Mouse (Mus musculus): ENCODE data around the gene Hgd. TPM values are rescaled to one million over a fixed set of nuclear protein-coding genes. Genes with fewer than 3 reads are reported as not detected.
A peak's percentile ranks its signal among the peaks of the same experiment; 100 is the strongest.

The Hgd gene
- total and polyA plus RNA-seq, 2 experiments from 2014 or later: 0.18 TPM; not detected in 1

GRCm38 (mm10) chr16:37598463-37598862 is 18.5 kb downstream of the Hgd start:
- Histone ChIP-seq H3K4me1 (ENCODE audit: control insufficient read depth, insufficient read depth) (no peaks in the 10 kb centered on the region), H3K36me3 (replicated peaks; ENCODE audit: control insufficient read depth, insufficient read depth, low read length) (no peaks in the 10 kb centered on the region), H3K27ac (ENCODE audit: low read depth) (no peak overlapping the region), H3K9me3 (replicated peaks; ENCODE audit: control insufficient read depth, low read length) (no peaks in the 10 kb centered on the region), H3K9ac (replicated peaks; ENCODE audit: low read depth, low read length) (no peak overlapping the region), H3K4me2 (ENCODE audit: low read depth, low read length) (no peak overlapping the region), H3K27me3 (ENCODE audit: control insufficient read depth, insufficient read depth, low read length) (no peaks in the 10 kb centered on the region), H3K4me3 (ENCODE audit: low read depth, low read length) (no peak overlapping the region)
- ATAC-seq (ENCODE audit: insufficient read depth, low read depth): no peak
- no peak for DNase-seq (ENCODE audit: low spot score)
- TF ChIP-seq CTCF (IDR thresholded peaks at IDR 0.05; ENCODE audit: low read depth) (no peak), EP300 (IDR thresholded peaks at IDR 0.05; ENCODE audit: low read depth) (no peak)
- WGBS: 92% methylated on average over 7 of the region's 7 CpGs

GRCm38 (mm10) chr16:37599326-37599725 is 19.4 kb downstream of the Hgd start:
- H3K27ac ChIP-seq (ENCODE audit: low read depth): no peak overlapping the region
- no peak overlapping the region for H3K9ac ChIP-seq (replicated peaks; ENCODE audit: low read depth, low read length)
- ATAC-seq (ENCODE audit: insufficient read depth, low read depth): no peak
- H3K27me3 ChIP-seq (ENCODE audit: control insufficient read depth, insufficient read depth, low read length): no peaks in the 10 kb centered on the region
- TF ChIP-seq EP300 (IDR thresholded peaks at IDR 0.05; ENCODE audit: low read depth) (no peak), CTCF (IDR thresholded peaks at IDR 0.05; ENCODE audit: low read depth) (no peak)
- WGBS: 82% methylated on average over 3 of the region's 3 CpGs
- no peak overlapping the region for H3K4me3 ChIP-seq (ENCODE audit: low read depth, low read length)
- no peak for DNase-seq (ENCODE audit: low spot score)
- no peaks in the 10 kb centered on the region for H3K9me3 ChIP-seq (replicated peaks; ENCODE audit: control insufficient read depth, low read length)
- no peak overlapping the region for H3K4me2 ChIP-seq (ENCODE audit: low read depth, low read length)
- H3K4me1 ChIP-seq (ENCODE audit: control insufficient read depth, insufficient read depth): no peaks in the 10 kb centered on the region
- H3K36me3 ChIP-seq (replicated peaks; ENCODE audit: control insufficient read depth, insufficient read depth, low read length): no peaks in the 10 kb centered on the region

GRCm38 (mm10) chr16:37603431-37603830 is 23.5 kb downstream of the Hgd start:
- Histone ChIP-seq H3K4me2 (ENCODE audit: low read depth, low read length) (no peak overlapping the region), H3K9ac (replicated peaks; ENCODE audit: low read depth, low read length) (no peak overlapping the region), H3K36me3 (replicated peaks; ENCODE audit: control insufficient read depth, insufficient read depth, low read length) (no peaks in the 10 kb centered on the region), H3K27ac (ENCODE audit: low read depth) (no peak overlapping the region), H3K27me3 (ENCODE audit: control insufficient read depth, insufficient read depth, low read length) (no peaks in the 10 kb centered on the region), H3K4me3 (ENCODE audit: low read depth, low read length) (no peak overlapping the region), H3K9me3 (replicated peaks; ENCODE audit: control insufficient read depth, low read length) (no peaks in the 10 kb centered on the region), H3K4me1 (ENCODE audit: control insufficient read depth, insufficient read depth) (no peaks in the 10 kb centered on the region)
- 92% methylated on average over 1 of the region's 1 CpGs for WGBS
- TF ChIP-seq CTCF (IDR thresholded peaks at IDR 0.05; ENCODE audit: low read depth): no peak
- TF ChIP-seq EP300 (IDR thresholded peaks at IDR 0.05; ENCODE audit: low read depth): no peak
- ATAC-seq (ENCODE audit: insufficient read depth, low read depth) (no peak), DNase-seq (ENCODE audit: low spot score) (no peak)

DNA sequence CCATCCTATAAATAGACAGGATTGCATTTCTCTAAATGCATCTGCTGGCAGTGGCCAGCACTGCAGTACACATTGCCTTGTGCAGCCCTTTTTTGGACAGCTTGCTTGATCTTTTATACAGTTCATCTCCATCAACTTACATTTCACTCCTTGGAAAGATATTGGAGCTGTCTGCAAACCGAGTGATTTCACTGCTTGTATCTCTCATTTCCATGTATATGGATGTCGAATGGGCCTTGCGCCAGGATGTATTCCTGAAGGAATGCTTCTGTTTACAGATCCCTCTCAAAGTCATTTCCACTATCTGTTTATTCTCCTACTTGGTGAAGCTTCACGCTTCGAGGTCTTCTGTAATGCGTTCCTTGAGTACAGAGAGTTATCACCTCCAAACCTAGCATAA is 24.3 kb downstream of the Hgd start:
- WGBS: 60% methylated on average over 6 of the region's 6 CpGs
- Histone ChIP-seq H3K27ac (ENCODE audit: low read depth) (no peak overlapping the region), H3K9me3 (replicated peaks; ENCODE audit: control insufficient read depth, low read length) (no peaks in the 10 kb centered on the region), H3K4me2 (ENCODE audit: low read depth, low read length) (no peak overlapping the region), H3K27me3 (ENCODE audit: control insufficient read depth, insufficient read depth, low read length) (no peaks in the 10 kb centered on the region), H3K4me3 (ENCODE audit: low read depth, low read length) (no peak overlapping the region), H3K36me3 (replicated peaks; ENCODE audit: control insufficient read depth, insufficient read depth, low read length) (no peaks in the 10 kb centered on the region), H3K4me1 (ENCODE audit: control insufficient read depth, insufficient read depth) (no peaks in the 10 kb centered on the region), H3K9ac (replicated peaks; ENCODE audit: low read depth, low read length) (no peak overlapping the region)
- ATAC-seq (ENCODE audit: insufficient read depth, low read depth) (0 out of 2 replicates have a peak, but pooled peaks have one; percentile 20), DNase-seq (ENCODE audit: low spot score) (no peak)
- TF ChIP-seq EP300 (IDR thresholded peaks at IDR 0.05; ENCODE audit: low read depth) (no peak), CTCF (IDR thresholded peaks at IDR 0.05; ENCODE audit: low read depth) (no peak)

DNA sequence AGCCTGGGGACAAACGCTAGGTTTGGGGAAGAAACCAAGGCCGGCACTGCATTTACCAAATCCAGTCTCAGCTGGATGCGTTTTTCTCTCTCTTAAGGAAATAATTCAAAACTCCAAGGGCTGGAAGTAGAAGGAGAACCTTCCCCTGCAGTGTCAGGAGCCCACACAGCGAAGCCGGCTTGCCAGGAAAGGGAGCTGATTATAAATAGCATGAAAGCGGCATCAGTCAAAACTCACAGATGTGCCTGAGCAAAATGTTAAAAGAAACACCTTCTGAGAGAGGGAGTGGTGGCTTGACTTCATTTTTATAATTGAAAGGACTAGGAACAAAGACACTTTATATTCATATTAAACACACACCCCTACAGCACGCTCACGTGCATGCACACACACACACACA is 30.4 kb downstream of the Hgd start:
- no peaks in the 10 kb centered on the region for H3K4me1 ChIP-seq (ENCODE audit: control insufficient read depth, insufficient read depth)
- 63% methylated on average over 8 of the region's 8 CpGs for WGBS
- ATAC-seq (ENCODE audit: insufficient read depth, low read depth): no peak
- H3K9me3 ChIP-seq (replicated peaks; ENCODE audit: control insufficient read depth, low read length): no peaks in the 10 kb centered on the region
- H3K4me3 ChIP-seq (ENCODE audit: low read depth, low read length): no peak overlapping the region
- TF ChIP-seq CTCF (IDR thresholded peaks at IDR 0.05; ENCODE audit: low read depth) (no peak), EP300 (IDR thresholded peaks at IDR 0.05; ENCODE audit: low read depth) (no peak)
- no peaks in the 10 kb centered on the region for H3K36me3 ChIP-seq (replicated peaks; ENCODE audit: control insufficient read depth, insufficient read depth, low read length)
- no peak for DNase-seq (ENCODE audit: low spot score)
- no peaks in the 10 kb centered on the region for H3K27me3 ChIP-seq (ENCODE audit: control insufficient read depth, insufficient read depth, low read length)
- no peak overlapping the region for H3K9ac ChIP-seq (replicated peaks; ENCODE audit: low read depth, low read length)
- no peak overlapping the region for H3K27ac ChIP-seq (ENCODE audit: low read depth)
- no peak overlapping the region for H3K4me2 ChIP-seq (ENCODE audit: low read depth, low read length)

DNA sequence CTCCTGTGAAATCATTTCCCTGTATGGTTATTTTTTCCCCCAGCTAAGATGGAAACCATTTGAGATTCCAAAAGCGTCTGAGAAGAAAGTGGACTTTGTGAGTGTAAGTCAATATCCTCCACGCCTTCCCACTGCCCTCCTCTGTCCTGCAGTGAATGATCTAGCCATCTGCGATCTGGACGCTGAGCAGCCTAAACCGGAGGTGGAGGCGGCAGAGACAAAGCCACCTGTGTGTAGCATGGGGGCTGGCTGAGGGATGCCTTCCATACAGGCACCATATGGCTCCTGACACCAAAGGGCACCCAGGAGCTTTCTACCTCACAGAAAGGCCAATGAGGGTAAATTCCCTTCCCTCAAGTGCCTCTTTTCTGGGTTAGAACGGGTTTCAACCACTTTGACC is 31.1 kb downstream of the Hgd start:
- Histone ChIP-seq H3K9me3 (replicated peaks; ENCODE audit: control insufficient read depth, low read length) (no peaks in the 10 kb centered on the region), H3K4me2 (ENCODE audit: low read depth, low read length) (no peak overlapping the region), H3K36me3 (replicated peaks; ENCODE audit: control insufficient read depth, insufficient read depth, low read length) (no peaks in the 10 kb centered on the region), H3K4me3 (ENCODE audit: low read depth, low read length) (no peak overlapping the region), H3K27ac (ENCODE audit: low read depth) (no peak overlapping the region), H3K9ac (replicated peaks; ENCODE audit: low read depth, low read length) (no peak overlapping the region), H3K27me3 (ENCODE audit: control insufficient read depth, insufficient read depth, low read length) (no peaks in the 10 kb centered on the region), H3K4me1 (ENCODE audit: control insufficient read depth, insufficient read depth) (no peaks in the 10 kb centered on the region)
- DNase-seq (ENCODE audit: low spot score): no peak
- TF ChIP-seq CTCF (IDR thresholded peaks at IDR 0.05; ENCODE audit: low read depth) (no peak), EP300 (IDR thresholded peaks at IDR 0.05; ENCODE audit: low read depth) (no peak)
- WGBS: 87% methylated on average over 7 of the region's 7 CpGs
- no peak for ATAC-seq (ENCODE audit: insufficient read depth, low read depth)
